Mouse (Mus musculus) layer of hippocampus, postnatal 25 days (tissue): ENCODE measurements at regions not wholly inside any gene's neighbourhood (a gene's known extent, or its start where the extent isn't known, plus 50 kb on each side); places are given as distances from the start of the nearest gene placed in this dataset.

Experiments
- DNase-seq, 2 experiments: peaks; one replicate each; pipeline ENCODE4 v3.0.0; 2022; ENCODE audit warnings: mixed read lengths in 2 of 2, low spot score in 1 of 2; ENCODE audit errors: extremely low spot score in 1 of 2
- microRNA-seq, 2 experiments: library from miRNA; unstranded; fragments of <30 nt; microRNA quantifications; one replicate each; pipeline ENCODE4 v1.2.0; 2021

DNA sequence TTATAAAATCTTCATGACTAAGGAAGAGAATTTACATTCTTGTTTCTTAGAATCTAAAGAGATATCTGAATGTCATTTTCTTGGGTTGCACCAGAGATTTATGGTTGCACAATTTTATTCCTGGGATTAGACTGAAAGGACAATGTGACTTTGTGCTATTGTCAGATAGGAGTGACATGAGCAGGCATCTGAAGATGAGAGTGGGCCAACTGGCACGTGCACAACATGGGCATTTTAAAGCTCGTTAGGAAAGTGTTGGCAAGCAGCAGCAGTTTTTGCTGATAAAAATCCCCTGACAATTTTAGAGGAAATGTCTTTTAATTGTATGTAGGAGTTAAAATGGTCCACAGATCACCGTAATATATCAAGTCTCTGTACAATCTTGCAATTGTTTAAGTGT, 178.9 kb upstream of the Tecrl start:
- no peak for DNase-seq

DNA sequence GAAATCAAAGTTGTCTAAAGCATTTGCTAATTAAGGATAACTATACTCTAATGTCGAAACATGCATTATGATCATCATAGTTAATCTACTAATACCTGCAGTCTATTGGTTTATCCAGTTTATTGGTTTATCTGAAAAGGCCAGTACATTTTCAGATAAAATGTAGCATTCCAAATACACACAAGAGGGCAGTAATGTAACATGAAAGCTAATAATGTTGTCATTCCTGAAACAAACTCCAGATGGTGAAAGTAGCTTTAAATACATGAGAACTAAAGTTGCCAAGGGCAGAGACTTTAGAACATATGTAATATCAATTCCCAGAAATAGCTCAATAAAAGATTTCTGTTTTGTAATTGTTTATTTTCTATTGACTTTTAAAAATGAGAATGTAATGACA, 163.7 kb upstream of the Tecrl start:
- DNase-seq: no peak

DNA sequence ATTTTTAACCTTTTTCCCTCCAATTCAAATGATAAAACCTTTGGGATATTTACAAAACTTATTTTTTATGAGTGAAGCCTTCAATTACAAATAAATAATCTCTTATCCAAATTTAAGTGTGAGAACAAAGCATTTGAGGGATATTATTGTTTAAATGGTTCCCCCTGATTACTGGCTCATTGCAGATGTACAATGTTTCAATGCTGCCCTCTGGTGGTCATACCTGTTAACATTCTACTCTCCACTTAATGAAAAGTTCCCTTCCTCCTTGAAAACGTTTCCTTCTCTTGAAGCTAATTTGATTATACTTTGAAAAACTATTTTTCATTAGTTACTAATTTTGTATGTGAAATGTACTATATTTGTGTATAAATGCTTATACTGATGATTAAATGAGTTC, 129.1 kb upstream of the Tecrl start:
- peak in 1 of 2 experiments; percentile 61 for DNase-seq

DNA sequence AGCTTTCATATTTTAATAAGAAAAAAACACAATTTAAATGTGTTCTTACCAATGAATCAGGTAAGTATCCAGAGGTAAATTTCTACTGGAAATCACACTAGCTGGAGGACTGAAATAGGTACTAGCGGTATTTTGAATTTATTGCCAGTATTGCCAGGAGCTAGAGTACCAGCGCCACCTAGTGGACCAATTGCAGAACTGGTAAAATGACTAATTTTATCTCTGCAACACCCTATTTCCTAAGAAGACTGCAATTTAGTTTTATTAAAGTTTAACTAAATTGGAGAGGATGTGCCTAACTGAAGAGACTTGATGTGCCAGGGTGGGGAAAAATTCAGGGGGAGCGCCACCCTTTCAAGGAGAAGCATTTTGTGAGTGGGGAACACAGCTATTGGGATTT, 85.3 kb upstream of the Tecrl start:
- peak; percentile 18 to 63 for DNase-seq

DNA sequence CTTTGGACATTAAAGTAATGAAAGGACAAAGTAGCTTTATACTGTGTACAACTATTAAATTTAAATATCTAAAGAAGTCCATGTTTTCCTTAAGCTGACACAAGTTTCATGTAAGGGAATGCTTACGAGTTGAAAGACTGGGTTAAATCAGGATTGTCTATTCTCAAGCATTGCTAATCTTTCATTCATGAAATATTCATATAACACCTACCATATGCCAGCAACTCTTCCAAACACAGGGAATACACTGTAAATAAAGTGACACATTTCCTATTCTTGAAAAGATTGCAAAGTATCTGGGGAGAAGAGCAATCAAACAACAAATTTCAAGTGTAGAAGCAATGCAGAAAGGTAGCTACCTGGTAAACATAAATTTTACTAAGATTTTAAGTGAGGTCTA, 81.5 kb upstream of the Tecrl start:
- DNase-seq: no peak

DNA sequence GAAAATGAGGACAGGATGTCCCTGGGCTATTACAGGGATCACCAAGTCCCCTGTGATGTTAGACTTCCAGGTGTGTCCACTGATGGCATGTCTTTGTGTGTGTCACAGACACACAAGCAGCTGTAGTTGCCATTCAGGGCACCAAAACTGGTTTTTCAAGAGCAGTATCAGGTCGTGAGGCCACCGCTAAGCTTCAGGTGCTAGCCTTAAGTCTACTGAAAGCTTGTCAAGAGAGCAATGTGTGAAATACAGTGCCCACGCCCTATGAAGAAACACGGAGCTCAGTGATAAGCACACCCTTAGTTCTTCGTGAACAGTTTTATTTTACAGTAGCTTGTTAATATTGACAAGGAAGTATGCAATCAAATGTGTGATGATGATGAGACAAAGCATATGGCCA, 66.7 kb upstream of the Tecrl start:
- no peak for DNase-seq

DNA sequence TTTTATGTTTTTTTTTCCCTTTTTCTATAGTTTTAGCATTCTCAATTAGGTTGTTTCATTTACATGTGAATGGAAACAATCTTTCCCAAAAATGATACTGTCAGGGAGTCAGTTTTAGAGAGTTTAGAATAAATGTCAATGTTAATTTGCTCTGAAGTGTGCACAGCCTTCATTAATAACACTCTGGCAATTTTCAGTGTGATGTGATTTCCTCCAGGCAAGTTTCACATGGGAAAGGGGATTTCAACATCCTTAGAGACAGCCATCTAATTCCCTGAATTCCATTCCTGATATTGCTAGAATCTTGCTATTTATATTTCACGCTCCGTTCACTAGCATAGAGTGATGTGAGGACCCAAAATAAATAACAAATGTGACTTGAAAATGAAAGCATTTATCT, 55.2 kb upstream of the Tecrl start:
- DNase-seq: no peak

DNA sequence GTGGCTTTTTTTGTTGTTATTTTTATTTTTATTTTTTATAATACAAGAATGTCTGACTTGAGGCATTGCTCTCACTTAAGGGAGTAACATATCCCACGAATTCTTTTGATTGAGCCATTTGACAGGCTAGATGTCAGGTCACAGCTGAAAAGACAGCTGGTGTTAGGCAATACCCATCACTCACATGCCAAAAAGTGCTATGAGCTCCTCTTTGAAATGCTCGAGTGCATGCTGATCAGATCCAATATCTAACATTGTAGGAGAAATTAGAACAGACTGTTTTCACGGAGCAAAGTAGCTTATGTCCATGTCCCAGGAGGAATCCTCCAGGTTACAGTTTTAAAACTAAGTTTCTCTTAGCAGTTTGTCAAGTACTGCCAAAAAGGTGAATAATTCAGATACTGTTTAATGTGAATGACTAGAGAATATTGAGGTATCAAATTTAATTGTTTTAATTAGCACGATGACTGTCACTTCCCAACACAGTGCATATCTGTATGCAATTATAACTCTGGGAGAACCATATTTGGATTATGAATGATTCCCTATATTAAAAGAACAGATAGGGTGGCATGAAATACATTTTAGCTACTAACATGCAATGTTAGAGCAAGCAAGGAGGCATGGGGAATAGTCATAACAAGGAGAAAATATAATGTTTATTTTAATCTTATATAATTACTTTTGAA, 50.4 kb upstream of the Tecrl start:
- DNase-seq: no peak

Small RNA genes lying in the stretch of these regions (microRNA-seq; reads per million reads assigned to microRNA genes)
- gene Gm44303: 0 reads per million in 2 experiments
